Mouse (Mus musculus) MEL (cell line): ENCODE results near the gene Fam160b1.

Source experiments
- BHLHE40 ChIP-seq: IDR thresholded peaks from 2 replicates; pipeline ENCODE4 v1.6.1; 2012; ENCODE audit warnings: low read depth, mild to moderate bottlenecking, inconsistent platforms, low read length, improper control_type of control experiment, borderline replicate concordance
- CTCF ChIP-seq, 3 experiments: IDR thresholded peaks in 2 of 3; conservative IDR thresholded peaks in 1 of 3; 2 replicates each; pipeline ENCODE4 v1.5.1; 2011 to 2012; ENCODE audit warnings: low read length in 3 of 3, low read depth in 2 of 3, mild to moderate bottlenecking in 2 of 3, improper control_type of control experiment in 1 of 3, inconsistent platforms in 1 of 3, mixed read lengths in 1 of 3, moderate library complexity in 1 of 3; ENCODE audit not compliant: control insufficient read depth in 1 of 3, insufficient read depth in 1 of 3, poor library complexity in 1 of 3, severe bottlenecking in 1 of 3
- ELF1 ChIP-seq: IDR thresholded peaks from 2 replicates; pipeline ENCODE4 v1.6.1; 2014; ENCODE audit warnings: low read depth, mild to moderate bottlenecking, inconsistent platforms, low read length, improper control_type of control experiment, moderate library complexity
- GABPA ChIP-seq: IDR thresholded peaks from 2 replicates; pipeline ENCODE4 v1.6.1; 2012; ENCODE audit warnings: low read depth, mild to moderate bottlenecking, inconsistent platforms, low read length, improper control_type of control experiment, moderate library complexity
- JUND ChIP-seq: IDR thresholded peaks from 2 replicates; pipeline ENCODE4 v1.6.1; 2011; ENCODE audit warnings: low read depth, mild to moderate bottlenecking, improper control_type of control experiment, low read length
- MAFK ChIP-seq: IDR thresholded peaks from 2 replicates; pipeline ENCODE4 v1.6.1; 2011; ENCODE audit warnings: low read depth, mild to moderate bottlenecking, low read length, improper control_type of control experiment, borderline replicate concordance
- MYB ChIP-seq: IDR thresholded peaks from 2 replicates; pipeline ENCODE4 v1.6.1; 2011; ENCODE audit warnings: mild to moderate bottlenecking, low read depth, low read length, improper control_type of control experiment
- NELFE ChIP-seq: IDR thresholded peaks from 2 replicates; pipeline ENCODE4 v1.6.1; 2011; ENCODE audit warnings: low read depth, low read length, improper control_type of control experiment
- POLR2A ChIP-seq, 2 experiments: IDR thresholded peaks; 2 replicates each; pipeline ENCODE4 v1.6.1; 2011 to 2012; ENCODE audit warnings: low read length in 2 of 2, mild to moderate bottlenecking in 2 of 2, control low read depth in 1 of 2, improper control_type of control experiment in 1 of 2, low read depth in 1 of 2, moderate library complexity in 1 of 2; ENCODE audit not compliant: control insufficient read depth in 1 of 2, insufficient read depth in 1 of 2, poor library complexity in 1 of 2
- POLR2AphosphoS5 ChIP-seq: IDR thresholded peaks from 2 replicates; pipeline ENCODE4 v1.6.1; 2012; ENCODE audit warnings: low read depth, borderline replicate concordance, mild to moderate bottlenecking, inconsistent platforms, low read length, moderate library complexity, mixed read lengths
- SMC3 ChIP-seq: IDR thresholded peaks from 2 replicates; pipeline ENCODE4 v1.6.1; 2011; ENCODE audit warnings: low read depth, low read length, improper control_type of control experiment
- USF1 ChIP-seq: IDR thresholded peaks from 2 replicates; pipeline ENCODE4 v1.6.1; 2014; ENCODE audit warnings: low read depth, mild to moderate bottlenecking, inconsistent platforms, low read length, improper control_type of control experiment, moderate library complexity
- ZC3H11A ChIP-seq: IDR thresholded peaks from 2 replicates; pipeline ENCODE4 v1.6.1; 2012; ENCODE audit warnings: low read depth, mild to moderate bottlenecking, inconsistent platforms, low read length, improper control_type of control experiment

DNA sequence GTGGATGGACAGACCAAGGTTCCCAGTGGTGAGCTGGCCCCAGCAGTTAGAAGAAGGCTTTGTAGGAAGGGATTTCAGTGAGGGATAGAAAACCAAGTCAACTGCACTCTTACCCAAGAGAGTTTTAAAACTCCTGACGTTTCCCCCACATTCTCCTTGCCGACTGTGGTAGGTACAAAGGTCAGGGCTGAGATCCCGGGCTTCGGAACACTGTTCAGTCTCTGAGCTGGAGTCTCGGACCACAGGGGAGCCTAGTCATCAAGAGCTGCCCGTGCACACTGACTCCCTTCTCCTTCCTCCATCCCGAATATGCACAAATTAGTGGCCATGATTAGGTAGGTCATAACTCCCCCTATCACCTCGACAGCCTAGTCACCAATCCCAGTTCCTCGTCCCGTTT is 47.3 kb upstream of the Fam160b1 start:
- TF ChIP-seq NELFE (no peak), MAFK (no peak), GABPA (no peak), POLR2A (IDR thresholded peaks at IDR 0.05; ENCODE audit: control insufficient read depth in 1 of 2, insufficient read depth in 1 of 2, low read depth in 1 of 2, low read length in 2 of 2, poor library complexity in 1 of 2) (no peak), BHLHE40 (no peak), CTCF (IDR thresholded peaks at IDR 0.05 in 2 of 3, conservative IDR thresholded peaks at IDR 0.05 in 1 of 3; ENCODE audit: control insufficient read depth in 1 of 3, insufficient read depth in 1 of 3, low read depth in 2 of 3, low read length in 3 of 3, poor library complexity in 1 of 3, severe bottlenecking in 1 of 3) (no peak), POLR2AphosphoS5 (no peak), SMC3 (no peak), ELF1 (no peak), MYB (no peak), USF1 (no peak), ZC3H11A (no peak), JUND (no peak)
